Mouse (Mus musculus) cerebellum, adult 2 months (tissue): ENCODE results near the gene Gaa.

Source experiments
- CTCF ChIP-seq: fragments of 200-500 bp; IDR thresholded peaks from 2 replicates; pipeline ENCODE4 v1.5.1; 2011; ENCODE audit warnings: low read depth, mild to moderate bottlenecking, control low read depth, low read length, moderate library complexity, borderline replicate concordance; ENCODE audit not compliant: insufficient read depth
- POLR2A ChIP-seq: fragments of 200-500 bp; IDR thresholded peaks from 2 replicates; pipeline ENCODE4 v1.6.1; 2011; ENCODE audit warnings: low read length, control low read depth, borderline replicate concordance; ENCODE audit not compliant: insufficient read depth

DNA sequence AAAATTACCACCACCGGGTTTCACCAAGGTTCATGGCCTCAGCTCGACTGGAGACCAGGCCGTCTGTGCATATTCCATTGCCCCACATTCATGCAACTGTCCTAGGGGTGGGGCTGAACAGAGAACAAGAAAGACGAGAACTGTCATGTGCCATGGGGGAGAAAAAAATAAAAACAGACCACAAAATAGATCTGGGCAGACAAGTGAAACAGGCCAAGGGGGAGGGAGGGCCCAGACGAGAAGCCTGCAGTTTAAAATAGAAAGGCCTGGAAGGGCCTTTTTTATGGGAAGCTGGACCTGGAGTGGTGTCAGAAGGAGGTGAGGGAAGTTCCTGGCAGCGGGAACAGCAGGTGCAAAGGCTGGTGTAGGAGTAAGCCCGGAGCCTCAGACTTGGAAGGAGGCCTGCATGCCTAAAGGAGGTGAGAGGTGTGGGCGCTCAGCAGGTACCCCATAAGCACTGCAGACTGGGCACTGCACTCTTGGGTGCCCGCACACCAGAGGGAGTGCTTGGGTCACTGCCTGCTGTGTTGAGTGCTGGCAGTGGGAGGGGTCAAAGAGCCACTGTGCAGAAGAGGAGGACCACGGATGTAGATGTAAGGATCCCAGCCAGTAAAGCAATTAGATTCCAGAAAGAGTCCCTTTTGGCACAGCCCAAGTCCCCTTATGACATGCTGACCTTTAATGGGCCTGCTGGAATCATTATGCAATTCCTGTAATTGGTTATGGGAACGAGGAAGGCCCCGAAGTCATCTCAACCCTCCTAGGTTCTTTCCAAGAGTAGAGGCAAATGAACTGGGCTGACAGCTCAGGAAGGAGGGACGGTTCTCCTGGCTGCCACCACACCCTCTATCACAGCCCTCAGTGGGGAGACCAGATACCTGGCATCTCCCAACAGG lies 39.3 kb downstream of the Gaa start:
- TF ChIP-seq POLR2A (no peak), CTCF (no peak)
